Mouse (Mus musculus) small intestine, adult 2 months (tissue): ENCODE results near the gene Uchl1. TPM values are rescaled to one million over a fixed set of nuclear protein-coding genes. Genes with fewer than 3 reads are reported as not detected.

Experiments used
- H3K27ac ChIP-seq: fragments of 200-500 bp; 2 replicates; pipeline ENCODE4 v1.5.1; 2012; ENCODE audit warnings: low read depth, low read length, control low read depth, inconsistent platforms; ENCODE audit not compliant: insufficient read depth
- H3K27me3 ChIP-seq: fragments of 200-500 bp; 2 replicates; pipeline ENCODE4 v1.6.1; 2012; ENCODE audit warnings: mild to moderate bottlenecking, moderate library complexity, low read length, inconsistent platforms; ENCODE audit not compliant: control insufficient read depth, insufficient read depth
- H3K36me3 ChIP-seq: fragments of 200-500 bp; 2 replicates; pipeline ENCODE4 v1.6.1; 2012; ENCODE audit warnings: mild to moderate bottlenecking, low read length, control low read depth, inconsistent platforms; ENCODE audit not compliant: control insufficient read depth, insufficient read depth
- H3K4me1 ChIP-seq: fragments of 200-500 bp; 2 replicates; pipeline ENCODE4 v1.6.1; 2012; ENCODE audit warnings: low read length, inconsistent platforms, mixed read lengths; ENCODE audit not compliant: control insufficient read depth, insufficient read depth, insufficient read length
- H3K4me3 ChIP-seq: fragments of 200-500 bp; 2 replicates; pipeline ENCODE4 v1.5.1; 2012; ENCODE audit warnings: low read depth, mild to moderate bottlenecking, control low read depth, inconsistent platforms, low read length, moderate library complexity
- CTCF ChIP-seq: fragments of 200-500 bp; IDR thresholded peaks from 2 replicates; pipeline ENCODE4 v1.5.1; 2012; ENCODE audit warnings: low read depth, mild to moderate bottlenecking, control low read depth, inconsistent platforms, low read length, moderate library complexity, mixed read lengths; ENCODE audit not compliant: insufficient replicate concordance, insufficient read length; ENCODE audit errors: extremely low read depth
- POLR2A ChIP-seq: fragments of 200-500 bp; IDR thresholded peaks from 2 replicates; pipeline ENCODE4 v1.6.1; 2012; ENCODE audit warnings: low read depth, mild to moderate bottlenecking, control low read depth, inconsistent platforms, low read length, moderate library complexity
- WGBS: fragments of 180-500 bp; shearing (Covaris S2); methylation state at CpG from one replicate; pipeline ENCODE4 v1.1.7; 2018; 5-methylcytosine and 5-hydroxymethylcytosine counted together
- polyA plus RNA-seq: library from polyadenylated mRNA; depleted of rRNA; stranded (reverse); fragments of >200 nt; gene quantifications from 2 replicates; pipeline ENCODE4 v1.2.3, GENCODE M21; 2012

The Uchl1 gene
- polyA plus RNA-seq, 1 experiment = 12.8 TPM

DNA sequence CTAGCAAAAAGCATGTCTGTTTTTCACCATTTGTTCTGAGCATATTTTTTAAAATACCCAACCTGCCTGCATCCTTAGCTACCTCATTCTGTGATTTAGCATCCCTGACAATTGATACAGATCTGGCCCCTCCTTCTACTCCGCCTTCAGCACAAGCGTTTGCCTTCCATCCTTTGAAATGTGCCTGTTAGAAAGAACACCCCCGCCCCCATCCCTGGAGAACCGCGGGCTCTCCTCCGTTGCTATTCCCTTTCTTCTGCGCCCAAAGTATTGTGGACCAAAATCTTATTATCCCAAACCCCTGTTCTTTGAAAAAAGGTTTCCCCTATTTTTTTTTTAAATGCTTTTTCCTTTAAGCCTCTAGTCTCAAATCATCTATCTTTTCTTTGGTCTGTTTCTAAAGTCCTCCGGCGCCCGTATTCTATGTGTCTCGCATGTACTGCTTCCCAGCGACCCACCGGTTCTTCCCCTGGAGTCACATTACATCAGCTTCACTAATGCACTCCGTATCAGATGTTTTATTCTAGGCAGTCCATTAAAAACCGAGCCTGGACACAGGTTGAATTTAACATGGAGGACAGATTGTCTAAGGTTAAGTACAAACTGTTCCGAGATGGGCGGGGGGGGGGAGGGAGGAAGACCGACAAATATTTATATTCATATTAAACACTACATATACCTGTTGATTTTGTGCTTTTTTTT is 551 bp upstream of the Uchl1 start:
- TF ChIP-seq CTCF (no peak), POLR2A (no peak)
- Histone ChIP-seq H3K27ac (no peak overlapping the region), H3K36me3 (no peaks in the 10 kb centered on the region), H3K4me1 (peaks cover 6% of the 10 kb centered on the region), H3K27me3 (peaks cover 23% of the 10 kb centered on the region), H3K4me3 (no peak overlapping the region)
- 4% methylated on average over 18 of the region's 18 CpGs for WGBS

DNA sequence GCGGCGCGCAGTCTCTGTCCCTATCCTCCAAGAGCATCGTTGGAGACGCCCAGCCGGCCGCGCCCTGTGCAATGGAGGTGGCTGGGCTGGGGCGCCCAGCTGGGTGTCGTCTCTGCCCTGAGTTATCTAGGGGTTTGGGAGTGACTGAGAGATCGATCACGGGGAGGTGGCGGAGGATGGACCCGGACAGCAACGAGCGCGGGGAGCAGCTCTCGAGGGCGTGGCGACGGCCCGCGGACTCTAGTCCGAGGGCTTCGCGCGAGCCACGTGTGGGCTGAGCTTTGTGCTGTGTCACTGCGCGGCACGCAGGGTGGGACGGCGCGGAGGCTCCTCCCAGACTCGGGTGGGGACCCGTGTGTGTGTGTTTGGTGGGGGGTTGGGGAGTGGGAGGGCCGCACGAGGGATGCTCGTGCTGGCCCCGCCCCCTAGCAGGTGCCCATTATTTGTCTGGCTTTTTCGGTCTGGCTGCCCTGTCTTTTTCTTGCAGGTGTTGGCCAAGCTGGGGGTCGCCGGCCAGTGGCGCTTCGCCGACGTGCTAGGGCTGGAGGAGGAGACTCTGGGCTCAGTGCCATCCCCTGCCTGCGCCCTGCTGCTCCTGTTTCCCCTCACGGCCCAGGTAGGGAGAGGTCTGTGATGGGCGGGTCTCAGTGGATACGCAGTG is 696 bp downstream of the Uchl1 start:
- TF ChIP-seq POLR2A (no peak), CTCF (no peak)
- H3K27ac ChIP-seq = no peak overlapping the region
- 2% methylated on average over 51 of the region's 51 CpGs for WGBS
- H3K4me1 ChIP-seq = peaks cover 6% of the 10 kb centered on the region
- H3K36me3 ChIP-seq = no peaks in the 10 kb centered on the region
- H3K4me3 ChIP-seq = peak overlapping the region; percentile 55
- peaks cover 23% of the 10 kb centered on the region for H3K27me3 ChIP-seq

DNA sequence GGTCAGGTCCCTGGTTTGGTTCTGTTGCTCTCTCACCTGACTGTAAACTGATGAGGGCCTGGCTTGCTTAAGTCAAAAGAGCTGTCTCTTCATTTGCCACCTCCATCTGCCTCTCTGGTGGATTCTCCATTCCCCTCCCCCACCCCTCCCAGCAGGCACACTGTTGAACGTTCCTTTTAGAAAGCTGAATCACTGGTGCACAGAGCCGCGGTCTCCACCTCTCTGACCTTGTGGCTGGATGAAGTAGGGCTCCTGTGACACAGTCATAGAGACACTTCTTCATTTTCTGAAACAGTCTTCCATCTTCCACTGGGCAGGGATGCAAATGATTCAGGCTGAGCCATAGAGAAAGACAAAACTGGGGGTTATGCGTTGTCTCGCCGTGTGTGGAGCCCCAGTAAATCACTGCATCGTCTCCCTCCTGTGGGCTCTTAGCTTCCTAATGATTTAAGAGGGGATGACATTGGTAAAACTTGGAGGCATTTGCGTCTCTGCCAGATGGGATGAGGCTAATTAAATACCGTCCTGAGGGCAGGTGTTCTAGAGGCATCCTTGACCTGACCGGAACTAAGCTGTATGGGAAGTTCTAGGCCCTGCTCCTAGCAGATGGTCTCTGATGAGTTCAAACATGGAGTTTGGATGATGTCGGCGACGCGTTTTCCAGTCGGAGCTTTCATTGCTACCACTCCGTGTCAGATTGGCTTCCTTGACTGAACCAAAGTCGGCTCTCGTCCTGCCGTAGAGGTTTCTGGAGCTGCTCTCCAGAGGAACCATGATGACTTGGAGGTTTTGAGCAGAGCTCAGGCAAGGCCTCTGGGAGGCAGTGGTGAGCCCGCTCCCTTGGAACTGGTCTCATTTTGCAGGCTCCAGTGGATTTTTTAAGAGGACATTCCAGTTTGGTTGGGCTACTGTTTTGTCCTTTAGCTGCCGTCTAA is 1.8 kb downstream of the Uchl1 start:
- H3K27ac ChIP-seq = no peak overlapping the region
- H3K4me1 ChIP-seq = peaks cover 6% of the 10 kb centered on the region
- TF ChIP-seq CTCF (no peak), POLR2A (no peak)
- WGBS = 83% methylated on average over 21 of the region's 21 CpGs
- peaks cover 20% of the 10 kb centered on the region for H3K27me3 ChIP-seq
- H3K36me3 ChIP-seq = no peaks in the 10 kb centered on the region
- no peak overlapping the region for H3K4me3 ChIP-seq

DNA sequence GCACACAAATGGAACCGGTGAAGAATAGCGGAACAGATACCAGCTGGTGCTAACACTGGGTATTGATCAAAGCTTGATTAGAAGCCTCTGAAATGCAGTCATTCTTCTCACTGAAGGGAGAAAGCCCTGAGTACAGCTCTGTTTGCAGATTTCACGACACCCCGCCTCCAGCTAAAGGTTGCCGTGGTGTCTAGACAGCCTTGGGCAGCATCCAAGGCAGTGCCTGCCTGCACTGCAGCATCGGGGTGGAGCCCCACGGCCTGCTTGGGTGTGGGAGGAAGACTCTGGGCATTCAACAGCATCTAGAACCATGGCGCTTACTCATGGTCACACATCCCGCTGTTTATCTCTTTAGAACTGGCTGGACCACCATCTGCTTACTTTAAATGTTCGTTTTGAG is 3.3 kb downstream of the Uchl1 start:
- WGBS = 44% methylated on average over 10 of the region's 10 CpGs

DNA sequence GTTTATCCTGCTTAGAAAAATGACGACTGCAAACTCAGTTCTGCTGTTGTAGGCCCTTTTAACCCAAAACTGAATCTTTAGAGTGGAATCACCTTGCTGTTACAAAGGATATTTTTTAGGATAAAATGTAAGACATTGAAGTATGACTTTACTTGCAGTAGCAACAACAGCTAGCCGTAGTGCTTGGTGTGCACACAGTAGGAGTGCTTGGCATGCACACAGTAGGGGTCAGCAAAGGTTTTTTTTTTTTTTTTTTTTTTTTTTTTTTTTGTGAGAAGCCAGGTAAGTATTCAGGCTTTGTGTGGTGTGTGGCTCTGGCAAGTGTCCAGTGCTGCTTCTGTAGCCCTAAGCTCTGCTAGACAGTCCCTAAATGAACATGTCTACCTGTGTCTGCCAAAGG is 10.0 kb downstream of the Uchl1 start:
- TF ChIP-seq CTCF (no peak), POLR2A (no peak)
- 70% methylated on average over 2 of the region's 2 CpGs for WGBS

More for the DNA sequence above, 3.3 kb downstream of the Uchl1 start:
- TF ChIP-seq CTCF (no peak), POLR2A (no peak)
- H3K27me3 ChIP-seq = peaks cover 20% of the 10 kb centered on the region
- H3K27ac ChIP-seq = no peak overlapping the region
- H3K36me3 ChIP-seq = no peaks in the 10 kb centered on the region
- no peak overlapping the region for H3K4me3 ChIP-seq
- peaks cover 6% of the 10 kb centered on the region for H3K4me1 ChIP-seq

DNA sequence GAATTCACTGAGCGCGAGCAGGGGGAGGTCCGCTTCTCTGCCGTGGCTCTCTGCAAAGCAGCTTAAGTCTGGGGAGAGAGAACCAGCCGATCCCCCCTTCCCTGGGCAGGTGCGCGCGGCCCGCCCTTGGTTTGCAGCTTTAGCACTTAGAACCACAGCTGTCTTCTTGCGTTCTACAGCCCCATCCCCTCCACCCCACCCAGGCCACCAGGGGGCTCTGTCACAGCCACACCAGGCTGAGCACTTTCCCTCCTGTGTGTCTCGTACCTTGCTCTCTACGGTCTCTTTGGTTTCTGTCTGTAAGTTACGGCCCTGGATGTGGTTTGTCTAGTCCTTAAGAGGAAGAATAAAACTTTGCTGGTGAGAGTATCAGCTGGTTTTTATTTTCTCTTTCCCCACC is 11.0 kb downstream of the Uchl1 start:
- Histone ChIP-seq H3K4me1 (no peaks in the 10 kb centered on the region), H3K36me3 (no peaks in the 10 kb centered on the region), H3K27ac (no peak overlapping the region), H3K4me3 (no peak overlapping the region), H3K27me3 (no peaks in the 10 kb centered on the region; the same call in 1 of the 2 replicates)
- WGBS = 83% methylated on average over 13 of the region's 13 CpGs
- TF ChIP-seq POLR2A (no peak), CTCF (no peak)

More for the DNA sequence above, 10.0 kb downstream of the Uchl1 start:
- Histone ChIP-seq H3K4me3 (no peak overlapping the region), H3K27me3 (no peaks in the 10 kb centered on the region; the same call in 1 of the 2 replicates), H3K36me3 (no peaks in the 10 kb centered on the region), H3K27ac (no peak overlapping the region), H3K4me1 (no peaks in the 10 kb centered on the region)
